Mouse (Mus musculus): ENCODE measurements around the gene Rfpl4.
"Not testable (repeated sequence)": the region's sequence is repeated elsewhere in the genome, so short reads cannot be mapped to it uniquely, and the experiment has no call there.

Gene Rfpl4

DNA sequence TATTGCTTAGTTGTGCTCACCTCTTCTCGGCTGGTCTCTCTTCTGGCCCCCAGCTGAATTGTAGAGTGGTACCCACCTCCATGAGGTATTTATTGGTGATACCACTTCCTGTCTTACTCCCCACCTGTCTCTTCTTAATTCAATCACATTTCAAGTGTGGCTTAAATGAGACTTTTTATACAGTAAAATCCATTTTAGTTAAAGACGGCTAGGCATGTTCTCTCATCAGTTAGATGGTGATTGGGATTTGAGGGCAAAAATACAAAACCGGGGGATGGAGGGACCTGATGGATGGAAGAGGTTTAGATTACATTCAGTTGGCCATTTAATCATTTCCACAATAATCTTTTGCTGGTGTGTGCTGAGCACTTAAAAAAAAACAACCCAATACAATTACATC is at the start of gene Rfpl4:
Gene Rfpl4, minus strand, starts transcription at position 101 of the 400 bp plus-strand sequence.
- DNase-seq (ENCODE audit: low spot score in 2 of 2), result no peak

DNA sequence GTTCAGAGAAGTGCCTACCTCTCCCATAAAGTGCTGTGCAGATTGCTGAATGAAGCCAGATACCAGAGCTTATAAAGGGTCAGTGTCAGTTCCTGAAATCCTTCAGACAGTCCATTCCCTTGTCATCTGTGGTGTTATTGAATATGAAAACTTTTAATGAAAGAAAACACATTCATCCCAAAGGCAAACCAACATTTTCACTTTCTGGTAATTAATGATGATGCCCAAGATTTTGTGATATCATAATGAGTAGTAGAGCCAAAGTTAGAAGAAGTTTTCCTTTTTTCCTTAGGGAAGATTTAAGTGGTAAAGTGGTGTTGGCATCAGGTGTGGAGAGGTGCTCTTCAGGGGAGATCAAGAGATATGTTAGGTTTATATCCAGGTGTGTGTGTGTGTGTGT is 32.8 kb upstream of the Rfpl4 start, which contains the start of gene Vmn1r55:
Gene Vmn1r55, minus strand, starts transcription at position 101 of the 400 bp plus-strand sequence.
- not testable (repeated sequence) for DNase-seq (ENCODE audit: low spot score in 2 of 2)

GRCm38 (mm10) chr7:5125549-5126406 is 9.0 kb upstream of the Rfpl4 start, which contains the start of gene Rasl2-9:
Rasl2-9 (minus strand) TSS chr7:5125950.
- DNase-seq (ENCODE audit: low spot score in 2 of 2), result peak; percentile 52 to 80

- DNase-seq (ENCODE audit: low spot score in 2 of 2), result no peak
These were observed 8.3 kb upstream of the Rfpl4 start for GRCm38 (mm10) chr7:5125078-5125477.

DNA sequence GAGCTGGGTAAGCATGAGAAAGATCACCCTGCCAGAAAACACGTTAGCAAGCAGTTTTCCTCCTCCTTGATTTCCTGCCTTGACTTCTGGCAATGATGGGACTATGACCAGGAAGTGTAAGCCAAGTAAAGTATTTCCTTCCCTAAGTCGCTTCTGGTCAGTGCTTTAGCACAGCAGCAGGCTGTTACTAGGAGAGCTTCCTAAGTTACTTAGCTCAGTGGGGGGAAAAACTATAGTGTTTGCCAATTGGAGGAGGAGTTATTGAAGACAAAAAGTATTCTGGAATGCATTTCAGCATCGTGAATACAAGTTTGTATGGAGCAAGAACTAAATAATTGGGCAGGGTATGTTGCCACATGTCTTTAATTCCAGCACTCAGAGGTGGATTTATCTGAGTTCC is 4.0 kb downstream of the Rfpl4 start:
- DNase-seq (ENCODE audit: low spot score in 2 of 2), result no peak

DNA sequence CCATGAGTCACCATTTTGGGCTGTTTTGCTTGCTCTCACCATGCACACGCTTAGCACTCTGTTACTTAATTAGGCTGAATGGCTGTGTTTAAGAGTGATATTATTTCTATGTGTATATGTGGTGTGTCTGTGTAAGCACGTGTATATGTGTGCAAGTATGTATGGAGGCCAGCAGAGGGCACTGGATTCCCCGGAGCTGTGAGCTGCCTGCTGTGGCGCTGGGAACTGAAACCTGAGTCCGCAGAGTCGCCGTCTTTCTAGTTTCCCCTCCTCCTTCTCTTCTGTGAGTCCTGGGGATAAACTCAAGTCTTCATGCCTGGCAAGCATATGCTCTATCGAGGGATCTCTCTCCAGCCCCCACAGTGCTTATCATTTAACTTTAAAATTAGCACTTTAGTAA is 7.4 kb downstream of the Rfpl4 start:
- no peak for DNase-seq (ENCODE audit: low spot score in 2 of 2)

GRCm38 (mm10) chr7:5108272-5108671 is 8.5 kb downstream of the Rfpl4 start:
- no peak for DNase-seq (ENCODE audit: low spot score in 2 of 2)

GRCm38 (mm10) chr7:5102564-5102963 is 14.2 kb downstream of the Rfpl4 start:
- no peak for DNase-seq (ENCODE audit: low spot score in 2 of 2)

DNA sequence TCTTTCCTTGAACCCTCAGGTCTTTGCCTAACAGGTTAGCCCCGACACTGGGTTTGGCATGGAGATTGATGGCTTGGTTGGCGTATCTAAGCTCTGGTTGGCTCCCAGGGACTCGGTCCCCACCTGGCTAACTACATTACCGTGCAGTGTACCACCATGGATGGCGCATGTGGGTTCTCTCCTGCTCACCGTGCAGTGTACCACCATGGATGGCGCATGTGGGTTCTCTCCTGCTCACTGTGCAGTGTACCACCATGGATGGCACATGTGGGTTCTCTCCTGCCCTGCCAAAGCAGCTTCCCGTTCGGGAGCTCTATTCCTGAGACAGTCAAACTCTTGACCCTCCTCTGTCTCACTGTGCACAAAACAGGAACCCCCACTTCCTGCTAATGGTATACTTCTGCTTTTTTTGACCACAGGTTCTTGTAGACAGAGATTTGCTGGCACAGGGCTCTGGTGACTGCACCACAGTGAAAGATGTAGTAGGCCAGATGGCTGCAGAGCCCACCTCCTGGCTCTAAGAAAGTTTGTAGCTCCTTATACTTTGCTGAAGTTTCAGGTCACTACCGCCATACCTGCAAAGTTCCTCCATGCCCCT is 15.6 kb downstream of the Rfpl4 start:
- DNase-seq (ENCODE audit: low spot score in 2 of 2), result peak in 1 of 2 experiments; percentile 44

DNA sequence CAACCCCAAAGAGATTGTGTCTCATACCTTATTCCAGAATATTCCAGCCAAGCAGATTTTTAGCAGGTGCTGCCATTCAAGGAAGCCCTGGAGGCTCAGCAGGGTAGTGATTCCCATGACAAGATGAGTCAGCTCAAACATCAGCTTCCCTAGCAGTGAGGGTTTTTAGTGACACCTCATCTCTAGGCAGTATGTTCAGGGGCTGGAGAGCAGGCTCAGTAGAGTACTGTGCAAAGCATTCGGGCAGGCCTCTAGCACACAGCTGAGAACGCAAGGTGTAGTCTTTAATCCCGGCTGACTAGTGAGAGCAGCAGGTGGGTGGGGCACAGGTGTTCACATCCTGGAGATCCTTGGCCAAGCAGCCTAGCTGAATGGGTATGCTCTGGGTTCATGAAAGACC is 17.0 kb downstream of the Rfpl4 start:
- peak in 1 of 2 experiments; percentile 14 for DNase-seq (ENCODE audit: low spot score in 2 of 2)

DNA sequence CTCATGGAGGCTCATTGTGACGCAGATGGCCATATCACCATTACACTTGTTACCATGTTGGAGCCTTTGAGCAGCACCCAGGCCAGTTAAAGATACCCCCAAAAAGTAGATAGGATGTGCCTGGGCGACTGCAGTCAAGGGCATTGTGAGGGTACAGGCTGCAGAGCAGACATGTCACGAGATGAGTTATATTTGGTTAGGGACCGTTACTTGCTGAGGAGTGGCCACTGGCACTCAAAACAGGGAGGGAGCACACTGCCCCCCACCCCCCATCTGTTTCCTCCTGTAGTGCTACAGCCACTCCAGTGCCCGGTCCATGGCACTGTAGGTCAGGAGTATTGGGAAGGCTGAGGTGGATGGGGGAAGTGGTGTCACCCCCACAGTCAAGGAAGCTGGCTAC is 18.0 kb downstream of the Rfpl4 start:
- no peak for DNase-seq (ENCODE audit: low spot score in 2 of 2)

DNA sequence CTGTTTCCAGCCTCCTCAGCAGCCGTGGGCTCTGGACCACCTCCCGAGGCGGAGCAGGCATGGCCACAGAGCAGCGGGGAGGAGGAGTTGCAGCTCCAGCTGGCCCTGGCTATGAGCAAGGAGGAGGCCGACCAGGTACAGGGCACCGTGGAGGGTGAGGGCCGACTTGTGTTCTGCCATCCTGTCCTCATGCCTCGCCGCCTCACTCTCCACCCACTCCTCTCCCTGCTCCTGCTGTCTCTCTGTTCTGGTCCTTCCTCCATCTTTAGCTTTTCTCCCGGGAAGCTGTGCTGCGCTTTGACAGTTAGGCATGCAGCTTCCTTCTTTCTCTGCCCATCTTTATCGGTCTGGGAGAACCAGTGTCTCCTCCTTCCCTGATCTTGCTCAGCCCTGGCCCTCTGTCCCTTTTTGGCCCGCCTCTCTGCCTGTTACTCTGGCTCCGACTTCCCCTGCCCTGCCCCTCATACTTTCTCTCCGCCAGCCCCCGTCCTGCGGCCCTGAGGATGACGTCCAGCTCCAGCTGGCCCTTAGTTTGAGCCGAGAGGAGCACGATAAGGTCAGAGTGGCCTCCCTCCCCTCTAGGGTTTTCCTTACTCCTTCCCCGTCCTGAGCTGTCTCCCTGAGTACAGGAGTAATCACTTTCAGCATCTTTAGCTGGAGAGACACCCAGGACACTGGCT is 23.8 kb downstream of the Rfpl4 start:
- no peak for DNase-seq (ENCODE audit: low spot score in 2 of 2)

GRCm38 (mm10) chr7:5092381-5092780 is 24.4 kb downstream of the Rfpl4 start:
- no peak for DNase-seq (ENCODE audit: low spot score in 2 of 2)

- no peak for DNase-seq (ENCODE audit: low spot score in 2 of 2)
These were observed 25.6 kb downstream of the Rfpl4 start for GRCm38 (mm10) chr7:5091008-5091728.

- no peak for DNase-seq (ENCODE audit: low spot score in 2 of 2)
These were observed 26.9 kb downstream of the Rfpl4 start for GRCm38 (mm10) chr7:5089853-5090252.

- DNase-seq (ENCODE audit: low spot score in 2 of 2), result no peak
These were observed 28.9 kb downstream of the Rfpl4 start for GRCm38 (mm10) chr7:5087886-5088285.

GRCm38 (mm10) chr7:5086921-5087440 is 29.8 kb downstream of the Rfpl4 start:
- DNase-seq (ENCODE audit: low spot score in 2 of 2), result no peak

DNA sequence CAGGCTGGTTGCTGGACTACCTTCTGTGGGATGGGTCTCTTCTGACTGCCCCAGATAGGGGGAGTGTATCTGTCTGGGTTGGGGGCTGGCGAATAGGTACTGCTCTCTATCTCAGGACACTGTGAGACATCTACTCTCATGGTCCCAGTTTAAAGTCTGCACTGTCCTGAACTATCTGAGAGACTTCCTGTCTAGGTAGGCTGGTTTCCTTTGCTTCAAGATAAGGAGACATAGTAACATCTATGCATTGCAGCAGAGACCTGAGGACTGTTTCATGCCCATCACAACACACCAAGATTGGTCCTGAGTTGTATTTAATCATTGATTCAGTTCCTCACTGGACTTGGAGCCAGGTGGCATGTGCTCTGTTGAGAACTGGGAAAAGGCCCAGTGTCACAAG is 31.2 kb downstream of the Rfpl4 start:
- no peak for DNase-seq (ENCODE audit: low spot score in 2 of 2)

GRCm38 (mm10) chr7:5083325-5084105 is 33.2 kb downstream of the Rfpl4 start:
- no peak for DNase-seq (ENCODE audit: low spot score in 2 of 2)

DNA sequence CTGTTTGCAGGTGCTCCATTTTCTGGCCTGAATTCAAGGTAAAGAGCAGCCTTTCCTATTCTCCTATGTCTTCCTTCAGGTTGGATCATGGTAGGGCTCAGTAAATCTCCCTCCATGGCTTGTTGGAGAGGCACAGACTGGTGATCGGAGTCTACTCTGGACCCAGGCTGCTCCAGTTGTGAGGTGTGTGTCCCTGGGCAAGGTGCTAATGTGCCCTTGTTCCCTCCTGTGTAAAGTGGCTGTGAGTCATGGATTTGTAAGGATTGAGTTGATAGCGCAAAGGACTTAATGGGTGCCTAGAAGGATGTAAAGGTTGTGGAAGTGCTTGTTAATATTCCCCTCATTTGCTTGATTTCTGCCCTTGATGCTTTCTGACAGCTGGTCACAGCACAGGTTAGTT is 34.8 kb downstream of the Rfpl4 start:
- DNase-seq (ENCODE audit: low spot score in 2 of 2), result no peak

DNA sequence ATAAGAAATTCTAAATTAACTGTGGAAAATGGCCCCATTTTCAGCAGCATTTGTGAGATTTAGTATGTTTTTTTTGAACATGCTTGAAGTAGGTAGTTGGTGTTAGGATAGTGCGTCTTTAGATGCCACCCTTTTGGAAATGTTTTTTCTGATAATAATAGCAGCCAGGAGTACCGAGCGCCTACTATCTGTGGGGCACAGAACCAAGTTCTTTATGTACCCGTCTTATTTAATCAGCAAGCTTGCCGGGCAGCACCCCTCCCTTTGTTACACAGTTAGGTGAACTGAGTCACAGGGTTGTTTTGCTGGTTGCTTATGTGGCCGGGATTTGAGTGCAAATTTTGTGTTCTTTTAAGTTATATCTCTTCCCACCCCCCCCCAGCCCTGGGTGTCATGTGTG is 35.5 kb downstream of the Rfpl4 start:
- DNase-seq (ENCODE audit: low spot score in 2 of 2), result no peak
